In genomic region chr2:16240861-16241260, GRCm38 (mm10) we compare ENCODE assay signal across 16 mouse cellular contexts.
"Had no signal": no experiment of that assay in that cellular context is flagged by ENCODE, and none has a peak within 500 bp of the region (broad histone marks: within the 10 kb centered on the region; RNA-seq: fewer than 3 reads in every experiment).

No protein-coding gene starts in this region.

- ATAC-seq: lung, postnatal 0 days; midbrain, embryonic 13.5 days; midbrain, embryonic 15.5 days had no signal

- H3K4me1 ChIP-seq: lung, embryonic 15.5 days; megakaryocyte, embryonic 14.5 days; midbrain, embryonic 13.5 days; midbrain, embryonic 15.5 days; neural tube, embryonic 12.5 days; stomach, embryonic 15.5 days had no signal

- H3K36me3 ChIP-seq: lung, embryonic 15.5 days; midbrain, embryonic 13.5 days; midbrain, embryonic 15.5 days; neural tube, embryonic 12.5 days; stomach, embryonic 15.5 days had no signal

- H3K9ac ChIP-seq: lung, embryonic 15.5 days; midbrain, embryonic 13.5 days; midbrain, embryonic 15.5 days; neural tube, embryonic 12.5 days; stomach, embryonic 15.5 days had no signal

- H3K27ac ChIP-seq: lung, embryonic 15.5 days; macrophage; midbrain, embryonic 13.5 days; midbrain, embryonic 15.5 days; neural tube, embryonic 12.5 days; stomach, embryonic 15.5 days; stomach, postnatal 0 days had no signal

- DNase-seq: lung, adult 2 months; lung, postnatal 14 days; lung, postnatal 36 days; right cerebral cortex, postnatal 14 days; thymus, postnatal 14 days; thymus, postnatal 36 days had no signal

- H3K4me3 ChIP-seq: lung, embryonic 15.5 days; megakaryocyte, embryonic 14.5 days; midbrain, embryonic 13.5 days; midbrain, embryonic 15.5 days; neural tube, embryonic 12.5 days; stomach, embryonic 15.5 days had no signal

- H3K9me3 ChIP-seq: lung, embryonic 15.5 days; megakaryocyte, embryonic 14.5 days; midbrain, embryonic 13.5 days; midbrain, embryonic 15.5 days; neural tube, embryonic 12.5 days; stomach, embryonic 15.5 days had no signal

- H3K4me2 ChIP-seq: lung, embryonic 15.5 days; midbrain, embryonic 11.5 days; midbrain, embryonic 13.5 days; midbrain, embryonic 15.5 days; neural tube, embryonic 12.5 days; stomach, embryonic 15.5 days had no signal

- H3K27me3 ChIP-seq: lung, embryonic 15.5 days; megakaryocyte, embryonic 14.5 days; midbrain, embryonic 13.5 days; midbrain, embryonic 15.5 days; neural tube, embryonic 12.5 days; stomach, embryonic 15.5 days had no signal
